Mouse (Mus musculus): ENCODE results near the gene Lce3b. TPM values are rescaled to one million over a fixed set of nuclear protein-coding genes. Genes with fewer than 3 reads are reported as not detected.

Lce3b gene
- polyA plus RNA-seq, 1 experiment from 2014 or later, result not detected

GRCm38 (mm10) chr3:92944186-92944585 lies 11.4 kb downstream of the Lce3b start, which contains the start of gene Lce3c:
Gene Lce3c (plus strand): TSS chr3:92944486.
- ATAC-seq (ENCODE audit: low FRiP score) (no peak), DNase-seq (ENCODE audit: low spot score) (no peak)
- Histone ChIP-seq H3K4me2 (replicated peaks; ENCODE audit: low read depth, low read length) (no peak within 1 kb of the TSS), H3K9me3 (ENCODE audit: control insufficient read depth, low read length) (no peaks in the 10 kb centered on the region), H3K36me3 (ENCODE audit: control insufficient read depth, insufficient read depth, low read length) (no peaks in the 10 kb centered on the region), H3K27ac (ENCODE audit: low read depth, low read length) (no peak within 1 kb of the TSS), H3K27me3 (ENCODE audit: control insufficient read depth, insufficient read depth, low read length) (no peaks in the 10 kb centered on the region), H3K9ac (ENCODE audit: low read depth, low read length) (no peak within 1 kb of the TSS), H3K4me3 (ENCODE audit: low read depth, low read length) (no peak within 1 kb of the TSS), H3K4me1 (replicated peaks; ENCODE audit: control insufficient read depth, insufficient read depth, low read length) (no peaks in the 10 kb centered on the region)
- 80% methylated on average over 1 of the region's 1 CpGs for WGBS

DNA sequence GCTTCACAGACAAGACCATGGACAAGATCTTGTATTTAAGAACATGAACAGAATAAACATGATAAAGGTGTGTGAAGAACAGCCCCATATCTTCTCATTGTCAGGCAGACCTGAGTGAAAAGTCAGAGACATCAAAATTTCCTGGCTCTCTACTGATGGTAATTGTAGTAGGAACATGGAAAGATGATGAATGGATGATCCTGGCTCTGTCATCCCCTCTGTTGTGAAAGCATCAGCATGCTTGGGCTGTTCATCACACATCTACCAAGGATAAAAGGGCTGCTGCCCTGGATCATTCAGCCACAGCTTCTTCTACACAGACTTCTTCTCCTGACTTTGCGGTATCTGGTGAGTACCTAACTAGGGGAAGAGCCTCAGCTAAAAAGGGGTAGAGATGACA lies 24.3 kb downstream of the Lce3b start, which contains the start of gene Lce3d:
TSS of gene Lce3d (plus strand) at position 301 of the 400 bp plus-strand sequence.
- Histone ChIP-seq H3K9ac (ENCODE audit: low read depth, low read length) (no peak within 1 kb of the TSS), H3K4me2 (replicated peaks; ENCODE audit: low read depth, low read length) (no peak within 1 kb of the TSS), H3K36me3 (ENCODE audit: control insufficient read depth, insufficient read depth, low read length) (no peaks in the 10 kb centered on the region), H3K27me3 (ENCODE audit: control insufficient read depth, insufficient read depth, low read length) (no peaks in the 10 kb centered on the region), H3K4me1 (replicated peaks; ENCODE audit: control insufficient read depth, insufficient read depth, low read length) (no peaks in the 10 kb centered on the region), H3K4me3 (ENCODE audit: low read depth, low read length) (no peak within 1 kb of the TSS), H3K27ac (ENCODE audit: low read depth, low read length) (no peak within 1 kb of the TSS), H3K9me3 (ENCODE audit: control insufficient read depth, low read length) (no peaks in the 10 kb centered on the region)
- ATAC-seq (ENCODE audit: low FRiP score), result no peak
- no peak for DNase-seq (ENCODE audit: low spot score)
- WGBS, result 100% methylated on average over 1 of the region's 1 CpGs

- H3K9ac ChIP-seq (ENCODE audit: low read depth, low read length), result no peak within 1 kb of the TSS
- no peak within 1 kb of the TSS for H3K27ac ChIP-seq (ENCODE audit: low read depth, low read length)
- no peaks in the 10 kb centered on the region for H3K27me3 ChIP-seq (ENCODE audit: control insufficient read depth, insufficient read depth, low read length)
- WGBS, result 100% methylated on average over 2 of the region's 2 CpGs
- no peaks in the 10 kb centered on the region for H3K4me1 ChIP-seq (replicated peaks; ENCODE audit: control insufficient read depth, insufficient read depth, low read length)
- ATAC-seq (ENCODE audit: low FRiP score) (no peak), DNase-seq (ENCODE audit: low spot score) (no peak)
- no peak within 1 kb of the TSS for H3K4me3 ChIP-seq (ENCODE audit: low read depth, low read length)
- no peaks in the 10 kb centered on the region for H3K9me3 ChIP-seq (ENCODE audit: control insufficient read depth, low read length)
- no peaks in the 10 kb centered on the region for H3K36me3 ChIP-seq (ENCODE audit: control insufficient read depth, insufficient read depth, low read length)
- no peak within 1 kb of the TSS for H3K4me2 ChIP-seq (replicated peaks; ENCODE audit: low read depth, low read length)
These were observed 34.0 kb downstream of the Lce3b start, which contains the start of gene Lce3e for GRCm38 (mm10) chr3:92966761-92967160. Gene Lce3e (plus strand): TSS chr3:92967061.

DNA sequence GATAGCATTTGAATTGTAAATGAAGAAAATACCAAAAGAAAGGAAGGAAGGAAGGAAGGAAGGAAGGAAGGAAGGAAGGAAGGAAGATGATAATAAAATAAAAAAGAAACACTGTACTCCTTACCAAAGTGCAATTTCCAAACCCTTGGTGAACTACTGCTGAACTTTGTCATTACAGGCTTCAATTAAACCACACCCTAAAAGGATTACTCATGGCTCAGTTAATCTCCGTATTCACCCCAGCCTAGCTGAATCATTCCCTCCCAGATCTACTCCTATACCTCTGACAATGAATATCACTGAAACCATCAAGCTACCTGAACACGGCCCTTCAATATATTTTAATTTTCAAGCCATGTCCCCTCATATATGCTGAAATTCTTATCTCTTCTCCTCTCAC lies 45.7 kb downstream of the Lce3b start:
- no peaks in the 10 kb centered on the region for H3K9me3 ChIP-seq (ENCODE audit: control insufficient read depth, low read length)
- ATAC-seq (ENCODE audit: low FRiP score), result no peak
- H3K27me3 ChIP-seq (ENCODE audit: control insufficient read depth, insufficient read depth, low read length), result no peaks in the 10 kb centered on the region
- H3K4me3 ChIP-seq (ENCODE audit: low read depth, low read length), result no peak overlapping the region
- 89% methylated on average over 2 of the region's 2 CpGs for WGBS
- no peaks in the 10 kb centered on the region for H3K4me1 ChIP-seq (replicated peaks; ENCODE audit: control insufficient read depth, insufficient read depth, low read length)
- no peaks in the 10 kb centered on the region for H3K36me3 ChIP-seq (ENCODE audit: control insufficient read depth, insufficient read depth, low read length)
- no peak overlapping the region for H3K27ac ChIP-seq (ENCODE audit: low read depth, low read length)
- H3K4me2 ChIP-seq (replicated peaks; ENCODE audit: low read depth, low read length), result no peak overlapping the region
- no peak overlapping the region for H3K9ac ChIP-seq (ENCODE audit: low read depth, low read length)
- DNase-seq (ENCODE audit: low spot score), result no peak

Other genes starting within 250 kb of the Lce3b start
- not detected in 2 replicates for gene Lce1d, start 245.8 kb upstream of the Lce3b start, polyA plus RNA-seq (2014; fragmentation: Nextera tagmentation; extraction: Ambion mirVana)
- not detected in 2 replicates for gene Lce1e, start 223.9 kb upstream of the Lce3b start, polyA plus RNA-seq (2014; fragmentation: Nextera tagmentation; extraction: Ambion mirVana)
- gene Lce1f, start 212.6 kb upstream of the Lce3b start, polyA plus RNA-seq (2014; fragmentation: Nextera tagmentation; extraction: Ambion mirVana), result not detected in 2 replicates
- not detected in 2 replicates for gene Gm38119, start 193.9 kb upstream of the Lce3b start, polyA plus RNA-seq (2014; fragmentation: Nextera tagmentation; extraction: Ambion mirVana)
- gene Lce1g, start 180.6 kb upstream of the Lce3b start, polyA plus RNA-seq (2014; fragmentation: Nextera tagmentation; extraction: Ambion mirVana), result not detected in 2 replicates
- not detected in 2 replicates for gene Lce1h, start 167.9 kb upstream of the Lce3b start, polyA plus RNA-seq (2014; fragmentation: Nextera tagmentation; extraction: Ambion mirVana)
- not detected in 2 replicates for gene Lce1i, start 154.1 kb upstream of the Lce3b start, polyA plus RNA-seq (2014; fragmentation: Nextera tagmentation; extraction: Ambion mirVana)
- gene Lce1j, start 142.5 kb upstream of the Lce3b start, polyA plus RNA-seq (2014; fragmentation: Nextera tagmentation; extraction: Ambion mirVana), result not detected in 2 replicates
- gene Lce1k, start 125.1 kb upstream of the Lce3b start, polyA plus RNA-seq (2014; fragmentation: Nextera tagmentation; extraction: Ambion mirVana), result not detected in 2 replicates
- gene Kprp, start 105.7 kb upstream of the Lce3b start, polyA plus RNA-seq (2014; fragmentation: Nextera tagmentation; extraction: Ambion mirVana), result not detected in 2 replicates
- not detected in 2 replicates for gene Lce1l, start 81.7 kb upstream of the Lce3b start, polyA plus RNA-seq (2014; fragmentation: Nextera tagmentation; extraction: Ambion mirVana)
- not detected in 2 replicates for gene 2310050C09Rik, start 62.8 kb upstream of the Lce3b start, polyA plus RNA-seq (2014; fragmentation: Nextera tagmentation; extraction: Ambion mirVana)
- gene Lce3a, start 6.7 kb upstream of the Lce3b start, polyA plus RNA-seq (2014; fragmentation: Nextera tagmentation; extraction: Ambion mirVana), result not detected in 2 replicates
- gene Lce3c, start 11.5 kb downstream of the Lce3b start, polyA plus RNA-seq (2014; fragmentation: Nextera tagmentation; extraction: Ambion mirVana), result not detected in 2 replicates
- not detected in 2 replicates for gene Lce3d, start 24.4 kb downstream of the Lce3b start, polyA plus RNA-seq (2014; fragmentation: Nextera tagmentation; extraction: Ambion mirVana)
- gene Lce3e, start 34.1 kb downstream of the Lce3b start, polyA plus RNA-seq (2014; fragmentation: Nextera tagmentation; extraction: Ambion mirVana), result not detected in 2 replicates
- gene Lce3f, start 59.2 kb downstream of the Lce3b start, polyA plus RNA-seq (2014; fragmentation: Nextera tagmentation; extraction: Ambion mirVana), result not detected in 2 replicates
- 0.59 and 0.66 TPM in 2 replicates for gene Crct1, start 82.7 kb downstream of the Lce3b start, polyA plus RNA-seq (2014; fragmentation: Nextera tagmentation; extraction: Ambion mirVana)
- not detected in 2 replicates for gene Lce1m, start 86.1 kb downstream of the Lce3b start, polyA plus RNA-seq (2014; fragmentation: Nextera tagmentation; extraction: Ambion mirVana)
- not detected in 2 replicates for gene Gm4858, start 135.8 kb downstream of the Lce3b start, polyA plus RNA-seq (2014; fragmentation: Nextera tagmentation; extraction: Ambion mirVana)
- not detected in 2 replicates for gene Crnn, start 211.8 kb downstream of the Lce3b start, polyA plus RNA-seq (2014; fragmentation: Nextera tagmentation; extraction: Ambion mirVana)